ENCODE assay signal across 8 mouse cellular contexts in the genomic region with DNA sequence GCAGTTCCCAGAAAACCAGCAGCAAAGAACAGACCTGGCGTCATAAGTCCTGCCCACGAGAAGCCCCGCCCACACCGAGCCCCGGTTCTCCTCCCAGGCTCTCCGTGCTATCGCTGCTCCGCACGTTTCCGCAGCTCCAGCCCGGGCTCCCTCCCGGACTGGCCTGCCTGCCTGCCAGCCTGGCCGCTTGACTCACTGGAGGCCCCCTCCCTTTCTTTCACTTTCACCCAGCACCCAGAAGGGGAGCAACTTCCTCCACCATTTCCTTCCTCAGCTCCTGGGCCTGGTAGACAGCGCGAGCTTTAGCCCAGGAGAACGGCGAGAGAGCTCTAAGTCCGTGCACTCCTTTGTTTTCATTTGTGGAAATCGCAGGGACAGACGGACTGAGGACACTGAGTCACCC. TPM values are rescaled to one million over a fixed set of nuclear protein-coding genes. Genes with fewer than 3 reads are reported as not detected.
DNase-seq lines count a peak whose midpoint lies in the region; ATAC-seq and TF ChIP-seq lines count a peak whose summit lies in the region.

No protein-coding gene starts in this region.

- peak; percentile 59 for ATAC-seq in cerebellum, adult (ENCODE audit: insufficient number of reproducible peaks, low FRiP score, low TSS enrichment)
- ATAC-seq in forebrain, embryonic 14.5 days: peak; percentile 86
- peak; percentile 81 for ATAC-seq in lung, embryonic 15.5 days (ENCODE audit: borderline replicate concordance, extremely low read depth, low FRiP score, low TSS enrichment)

- H3K4me1 ChIP-seq in forebrain, embryonic 14.5 days (ENCODE audit: control insufficient read depth, insufficient read depth, low read length): peaks cover 39% of the 10 kb centered on the region
- peaks cover 77% of the 10 kb centered on the region for H3K4me1 ChIP-seq in lung, embryonic 15.5 days
- H3K4me1 ChIP-seq in olfactory bulb, adult 2 months (ENCODE audit: control insufficient read depth, insufficient read depth, low read length): peaks cover 50% of the 10 kb centered on the region
- peaks cover 67% of the 10 kb centered on the region for H3K4me1 ChIP-seq in thymus, adult 2 months (replicated peaks; ENCODE audit: control insufficient read depth, insufficient read depth, low read length)

- H3K4me2 ChIP-seq in forebrain, embryonic 14.5 days (ENCODE audit: low read length): peak overlapping the region; percentile 72
- H3K4me2 ChIP-seq in lung, embryonic 15.5 days: peak overlapping the region; percentile 61

- WGBS in forebrain, embryonic 14.5 days: under 1% methylated on average over 20 of the region's 20 CpGs
- WGBS in lung, embryonic 15.5 days: under 1% methylated on average over 20 of the region's 20 CpGs
- 0% methylated on average over 20 of the region's 20 CpGs for WGBS in olfactory bulb, adult 2 months
- WGBS in thymus, adult 2 months: under 1% methylated on average over 20 of the region's 20 CpGs

- H3K4me3 ChIP-seq in forebrain, embryonic 14.5 days (ENCODE audit: low read depth, low read length): peak overlapping the region; percentile 37
- peak overlapping the region; percentile 37 for H3K4me3 ChIP-seq in lung, embryonic 15.5 days
- peak overlapping the region; percentile 49 for H3K4me3 ChIP-seq in olfactory bulb, adult 2 months (ENCODE audit: insufficient read depth, low read depth, low read length)
- H3K4me3 ChIP-seq in thymus, adult 2 months (ENCODE audit: control insufficient read depth, insufficient read depth, low read length): peak overlapping the region; percentile 47

- DNase-seq in ES-CJ7 (ENCODE audit: low read depth, low spot score): peak; percentile 62
- DNase-seq in forebrain, embryonic 14.5 days (ENCODE audit: low spot score): peak; percentile 86
- DNase-seq in heart, postnatal 25 days (ENCODE audit: low spot score): peak; percentile 87
- peak; percentile 75 to 80 for DNase-seq in layer of hippocampus, adult 8-10 months (ENCODE audit: low spot score in 2 of 2)
- DNase-seq in thymus, adult 2 months: peak; percentile 79

- no peaks in the 10 kb centered on the region for H3K9me3 ChIP-seq in forebrain, embryonic 14.5 days (replicated peaks; ENCODE audit: control insufficient read depth, low read length)
- H3K9me3 ChIP-seq in lung, embryonic 15.5 days: no peaks in the 10 kb centered on the region

- H3K36me3 ChIP-seq in forebrain, embryonic 14.5 days (ENCODE audit: control insufficient read depth, insufficient read depth, low read length): peaks cover 29% of the 10 kb centered on the region
- peaks cover 32% of the 10 kb centered on the region for H3K36me3 ChIP-seq in lung, embryonic 15.5 days
- peaks cover 23% of the 10 kb centered on the region for H3K36me3 ChIP-seq in thymus, adult 2 months (ENCODE audit: control insufficient read depth, insufficient read depth, low read length)

- peak overlapping the region; percentile 79 for H3K9ac ChIP-seq in forebrain, embryonic 14.5 days (ENCODE audit: low read length)
- peak overlapping the region; percentile 45 for H3K9ac ChIP-seq in lung, embryonic 15.5 days

- intact Hi-C loops in heart, postnatal 25 days (cut with DNase I): loop anchor here (5.0 kb wide), 1 partner anchor 42 kb away; the partner anchor contains the start of gene Elmsan1

- peak; percentile 29; the same call in 1 of the 2 replicates for TF ChIP-seq POLR2A in olfactory bulb, adult 2 months (IDR thresholded peaks at IDR 0.05; ENCODE audit: insufficient read depth, low read depth, low read length)
- TF ChIP-seq POLR2A in thymus, adult 2 months (IDR thresholded peaks at IDR 0.05; ENCODE audit: control insufficient read depth, extremely low read depth, insufficient read depth, low read length, poor library complexity): 0 out of 2 replicates have a peak, but pooled peaks have one; percentile 36

- H3K27ac ChIP-seq in forebrain, embryonic 14.5 days (ENCODE audit: low read depth, low read length): peak overlapping the region; percentile 94
- H3K27ac ChIP-seq in lung, embryonic 15.5 days: peak overlapping the region; percentile 96
- peak overlapping the region; percentile 88 for H3K27ac ChIP-seq in olfactory bulb, adult 2 months (ENCODE audit: insufficient read depth, low read depth, low read length)
- H3K27ac ChIP-seq in thymus, adult 2 months (ENCODE audit: control insufficient read depth, insufficient read depth, low read length): peak overlapping the region; percentile 68

- H3K27me3 ChIP-seq in forebrain, embryonic 14.5 days (replicated peaks; ENCODE audit: control insufficient read depth, insufficient read depth, low read length): no peaks in the 10 kb centered on the region
- no peaks in the 10 kb centered on the region for H3K27me3 ChIP-seq in lung, embryonic 15.5 days
- H3K27me3 ChIP-seq in thymus, adult 2 months (ENCODE audit: control insufficient read depth, insufficient read depth, low read length): no peaks in the 10 kb centered on the region

- TF ChIP-seq CTCF in olfactory bulb, adult 2 months (IDR thresholded peaks at IDR 0.05; ENCODE audit: insufficient read depth, low read depth, low read length): no peak
- no peak for TF ChIP-seq CTCF in thymus, adult 2 months (IDR thresholded peaks at IDR 0.05; ENCODE audit: borderline replicate concordance, control insufficient read depth, extremely low read depth, insufficient read depth, low read length, poor library complexity)

RNA-seq across cellular contexts. Expression of gene Pnma1, which starts 27.4 kb away (rescaled TPM):
- polyA plus RNA-seq in forebrain, embryonic 14.5 days (2014; fragmentation: Nextera tagmentation; extraction: Ambion mirVana): 4.1 and 6.0 TPM in 2 replicates
- under 1 TPM; 0.14 to 0.18 TPM for total RNA-seq in heart, postnatal 25 days (2021)
- 1 to 10 TPM; 3.1 to 3.9 (median 3.6) TPM for total RNA-seq in layer of hippocampus, adult 8-10 months (2022)
- 1.8 TPM in 2 replicates for polyA plus RNA-seq in lung, embryonic 15.5 days (2015; fragmentation: Nextera tagmentation; extraction: Ambion mirVana)
- not detected in 2 replicates for polyA plus RNA-seq in olfactory bulb, adult 2 months (2012; ENCODE audit: insufficient read depth, insufficient read length, low replicate concordance, missing spikeins)
- polyA plus RNA-seq in thymus, adult 2 months (2012; rRNA removed): 0.24 and 0.28 TPM in 2 replicates

RNA-seq across cellular contexts. Expression of gene Elmsan1, which starts 43.0 kb away (rescaled TPM):
- polyA plus RNA-seq in forebrain, embryonic 14.5 days (2014; fragmentation: Nextera tagmentation; extraction: Ambion mirVana): 3.2 and 3.4 TPM in 2 replicates
- 10 to 100 TPM; 13.8 to 17.7 TPM for total RNA-seq in heart, postnatal 25 days (2021)
- 10 to 100 TPM; 21.6 to 28.5 (median 26.0) TPM for total RNA-seq in layer of hippocampus, adult 8-10 months (2022)
- 11.7 and 12.5 TPM in 2 replicates for polyA plus RNA-seq in lung, embryonic 15.5 days (2015; fragmentation: Nextera tagmentation; extraction: Ambion mirVana)
- not detected in 2 replicates for polyA plus RNA-seq in olfactory bulb, adult 2 months (2012; ENCODE audit: insufficient read depth, insufficient read length, low replicate concordance, missing spikeins)
- 26.1 and 30.9 TPM in 2 replicates for polyA plus RNA-seq in thymus, adult 2 months (2012; rRNA removed)

Comparison
In these comparisons a context has a peak if more than half of its experiments do, and no peak if none do; other contexts are left out.
1. Peak in every context shown above with its lines: DNase-seq, ATAC-seq, H3K4me3 ChIP-seq and H3K27ac ChIP-seq.